ENCODE assay signal across 19 mouse cellular contexts in genomic region chr6:134329550-134330299, GRCm38 (mm10).
A peak's percentile ranks its signal among the peaks of the same experiment; 100 is the strongest.
DNase-seq lines count a peak whose midpoint lies in the region; ATAC-seq and TF ChIP-seq lines count a peak whose summit lies in the region.
"Had no signal": no experiment of that assay in that cellular context is flagged by ENCODE, and none has a peak within 500 bp of the region (broad histone marks: within the 10 kb centered on the region; RNA-seq: fewer than 3 reads in every experiment).

No protein-coding gene starts in this region.

- H3K4me1 ChIP-seq in forebrain, postnatal 0 days (ENCODE audit: insufficient read depth), result no peaks in the 10 kb centered on the region
- H3K4me1 ChIP-seq in forebrain, embryonic 12.5 days, result peaks cover 7% of the 10 kb centered on the region; the same call in 1 of the 2 replicates
- H3K4me1 ChIP-seq in lung, embryonic 16.5 days (replicated peaks; ENCODE audit: control insufficient read depth, insufficient read depth, low read length), result no peaks in the 10 kb centered on the region
- no peaks in the 10 kb centered on the region for H3K4me1 ChIP-seq in stomach, postnatal 0 days (replicated peaks; ENCODE audit: control insufficient read depth, insufficient read depth)
- H3K4me1 ChIP-seq: embryonic facial prominence, embryonic 15.5 days; heart, embryonic 15.5 days; hindbrain, embryonic 13.5 days; liver, embryonic 12.5 days had no signal

- no peak for TF ChIP-seq EP300 in stomach, postnatal 0 days (optimal IDR thresholded peaks at IDR 0.05)

- no peaks in the 10 kb centered on the region for H3K27me3 ChIP-seq in forebrain, postnatal 0 days (ENCODE audit: insufficient read depth, low read length)
- no peaks in the 10 kb centered on the region for H3K27me3 ChIP-seq in forebrain, embryonic 12.5 days
- H3K27me3 ChIP-seq in lung, embryonic 16.5 days (ENCODE audit: control insufficient read depth, insufficient read depth, low read depth, low read length), result no peaks in the 10 kb centered on the region
- H3K27me3 ChIP-seq in stomach, postnatal 0 days (ENCODE audit: control insufficient read depth, insufficient read depth, low read length), result no peaks in the 10 kb centered on the region
- H3K27me3 ChIP-seq: embryonic facial prominence, embryonic 15.5 days; heart, embryonic 15.5 days; hindbrain, embryonic 13.5 days; liver, embryonic 12.5 days had no signal

- no peak overlapping the region for H3K4me2 ChIP-seq in forebrain, postnatal 0 days (ENCODE audit: low read depth)
- H3K4me2 ChIP-seq in forebrain, embryonic 12.5 days, result no peak overlapping the region
- no peak overlapping the region for H3K4me2 ChIP-seq in lung, embryonic 16.5 days (ENCODE audit: low read depth, low read length)
- no peak overlapping the region for H3K4me2 ChIP-seq in stomach, postnatal 0 days (replicated peaks; ENCODE audit: low read depth)
- H3K4me2 ChIP-seq: embryonic facial prominence, embryonic 15.5 days; heart, embryonic 15.5 days; hindbrain, embryonic 13.5 days; liver, embryonic 12.5 days; midbrain, embryonic 11.5 days had no signal

- DNase-seq in forebrain, postnatal 0 days, result no peak
- no peak for DNase-seq in lung, adult 18-20 months
- DNase-seq in forelimb bud, embryonic 11.5 days (ENCODE audit: low read depth, low spot score), result peak; percentile 9
- DNase-seq in stomach, postnatal 0 days (ENCODE audit: low spot score), result no peak
- no peak for DNase-seq in frontal cortex, postnatal 36 days (ENCODE audit: low spot score in 2 of 2)
- DNase-seq: adrenal gland, postnatal 36 days; cerebellum, postnatal 10 days; spleen, adult 18-20 months; thymus, postnatal 14 days had no signal

- no peak overlapping the region for H3K9ac ChIP-seq in forebrain, postnatal 0 days
- no peak overlapping the region for H3K9ac ChIP-seq in forebrain, embryonic 12.5 days
- no peak overlapping the region for H3K9ac ChIP-seq in lung, embryonic 16.5 days (ENCODE audit: low read length)
- H3K9ac ChIP-seq in stomach, postnatal 0 days (ENCODE audit: low read length), result no peak overlapping the region
- H3K9ac ChIP-seq: embryonic facial prominence, embryonic 15.5 days; heart, embryonic 15.5 days; hindbrain, embryonic 13.5 days; liver, embryonic 12.5 days had no signal

- 0 out of 2 replicates have a peak, but pooled peaks have one; percentile 6 for TF ChIP-seq CTCF in forebrain, postnatal 0 days (IDR thresholded peaks at IDR 0.05; ENCODE audit: low read depth)
- TF ChIP-seq CTCF in stomach, postnatal 0 days (IDR thresholded peaks at IDR 0.05; ENCODE audit: low read depth), result 0 out of 2 replicates have a peak, but pooled peaks have one; percentile 3

- H3K27ac ChIP-seq in forebrain, postnatal 0 days (ENCODE audit: low read depth, low read length), result no peak overlapping the region
- no peak overlapping the region for H3K27ac ChIP-seq in forebrain, embryonic 12.5 days
- 0 out of 2 replicates have a peak overlapping the region, but pooled peaks have one; percentile 5 for H3K27ac ChIP-seq in lung, embryonic 16.5 days (ENCODE audit: low read length)
- H3K27ac ChIP-seq in stomach, postnatal 0 days (replicated peaks), result no peak overlapping the region
- H3K27ac ChIP-seq: embryonic facial prominence, embryonic 15.5 days; heart, embryonic 15.5 days; hindbrain, embryonic 13.5 days; left cerebral cortex, adult 2 months; liver, embryonic 12.5 days had no signal

- no peak overlapping the region for H3K4me3 ChIP-seq in forebrain, postnatal 0 days (ENCODE audit: low read depth, low read length)
- H3K4me3 ChIP-seq in forebrain, embryonic 12.5 days (replicated peaks), result no peak overlapping the region
- H3K4me3 ChIP-seq in lung, embryonic 16.5 days (ENCODE audit: low read length), result no peak overlapping the region
- H3K4me3 ChIP-seq in stomach, postnatal 0 days (ENCODE audit: low read depth, low read length), result no peak overlapping the region
- H3K4me3 ChIP-seq: embryonic facial prominence, embryonic 15.5 days; heart, embryonic 15.5 days; hindbrain, embryonic 13.5 days; left cerebral cortex, adult 2 months; liver, embryonic 12.5 days had no signal

- 32% methylated on average over 10 of the region's 10 CpGs for WGBS in forebrain, postnatal 0 days
- 37% methylated on average over 10 of the region's 10 CpGs for WGBS in forebrain, embryonic 12.5 days
- WGBS in lung, embryonic 16.5 days, result 56% methylated on average over 10 of the region's 10 CpGs
- WGBS in stomach, postnatal 0 days, result 50% methylated on average over 10 of the region's 10 CpGs

- H3K36me3 ChIP-seq in forebrain, postnatal 0 days (ENCODE audit: insufficient read depth), result no peaks in the 10 kb centered on the region
- no peaks in the 10 kb centered on the region for H3K36me3 ChIP-seq in forebrain, embryonic 12.5 days (replicated peaks)
- no peaks in the 10 kb centered on the region for H3K36me3 ChIP-seq in lung, embryonic 16.5 days (ENCODE audit: control insufficient read depth, insufficient read depth, low read length)
- H3K36me3 ChIP-seq in stomach, postnatal 0 days (ENCODE audit: control insufficient read depth, insufficient read depth, low read length), result no peaks in the 10 kb centered on the region
- H3K36me3 ChIP-seq: embryonic facial prominence, embryonic 15.5 days; heart, embryonic 15.5 days; hindbrain, embryonic 13.5 days; liver, embryonic 12.5 days had no signal

- no peak for ATAC-seq in forebrain, postnatal 0 days
- ATAC-seq in forebrain, embryonic 12.5 days (ENCODE audit: low FRiP score), result no peak
- peak; percentile 23; the same call in 1 of the 2 replicates for ATAC-seq in lung, embryonic 16.5 days (ENCODE audit: low read depth)
- ATAC-seq in stomach, postnatal 0 days (ENCODE audit: low FRiP score, low TSS enrichment), result no peak
- no peak for ATAC-seq in activated CD4-positive, CD25-positive, alpha-beta regulatory T cell, adult 4 months
- ATAC-seq: intestine, postnatal 0 days; liver, embryonic 12.5 days had no signal

- H3K9me3 ChIP-seq in forebrain, postnatal 0 days (ENCODE audit: low read length), result no peaks in the 10 kb centered on the region
- no peaks in the 10 kb centered on the region for H3K9me3 ChIP-seq in forebrain, embryonic 12.5 days
- no peaks in the 10 kb centered on the region for H3K9me3 ChIP-seq in lung, embryonic 16.5 days (ENCODE audit: control insufficient read depth, low read length)
- H3K9me3 ChIP-seq in stomach, postnatal 0 days (ENCODE audit: control insufficient read depth, low read length), result no peaks in the 10 kb centered on the region
- H3K9me3 ChIP-seq: embryonic facial prominence, embryonic 15.5 days; heart, embryonic 15.5 days; hindbrain, embryonic 13.5 days; liver, embryonic 12.5 days had no signal
